Mouse (Mus musculus) CH12.LX (cell line): ENCODE results near the gene Tmem97. TPM values are rescaled to one million over a fixed set of nuclear protein-coding genes. Genes with fewer than 3 reads are reported as not detected.
A peak's percentile ranks its signal among the peaks of the same experiment; 100 is the strongest.

Source experiments
- DNase-seq: peaks from one replicate; pipeline ENCODE4 v3.0.0-alpha.2; 2013; ENCODE audit errors: extremely low read depth
- H3K27ac ChIP-seq: 2 replicates; pipeline ENCODE4 v1.5.1; 2012; ENCODE audit warnings: low read depth, mild to moderate bottlenecking, control low read depth, moderate library complexity; ENCODE audit not compliant: insufficient read depth
- H3K27me3 ChIP-seq: replicated peaks from 2 replicates; pipeline ENCODE3; 2012; ENCODE audit warnings: inconsistent platforms
- H3K36me3 ChIP-seq, 2 experiments: replicated peaks in 1 of 2; 2 replicates each; pipeline versions ENCODE3 to v1.6.1; 2012; ENCODE audit warnings: inconsistent platforms in 1 of 2, low read length in 1 of 2, mild to moderate bottlenecking in 1 of 2, mixed read lengths in 1 of 2, moderate library complexity in 1 of 2; ENCODE audit not compliant: control insufficient read depth in 1 of 2, insufficient read depth in 1 of 2
- H3K4me1 ChIP-seq, 2 experiments: 2 replicates each; pipeline ENCODE4 v1.6.1; 2012; ENCODE audit warnings: inconsistent platforms in 1 of 2, moderate library complexity in 1 of 2; ENCODE audit not compliant: insufficient read depth in 2 of 2, control insufficient read depth in 1 of 2
- H3K4me2 ChIP-seq: 2 replicates; pipeline ENCODE4 v1.6.1; 2012; ENCODE audit warnings: low read depth, mild to moderate bottlenecking, control low read depth; ENCODE audit not compliant: poor library complexity, insufficient read depth, severe bottlenecking
- H3K4me3 ChIP-seq, 3 experiments: fragments of 150-350 bp in 1 of 3; sonication (generic) in 1 of 3; replicated peaks in 1 of 3; 2 replicates each; pipeline versions ENCODE3 to v1.5.1; 2011 to 2012; ENCODE audit warnings: low read depth in 2 of 3, low read length in 2 of 3, mild to moderate bottlenecking in 2 of 3, moderate library complexity in 2 of 3, control low read depth in 1 of 3, improper control_type of control experiment in 1 of 3, inconsistent platforms in 1 of 3, mixed read lengths in 1 of 3; ENCODE audit not compliant: poor library complexity in 1 of 3
- H3K79me2 ChIP-seq: replicated peaks from 2 replicates; pipeline ENCODE4 v1.6.1; 2012; ENCODE audit warnings: mild to moderate bottlenecking, moderate library complexity; ENCODE audit not compliant: control insufficient read depth, poor library complexity, insufficient read depth, severe bottlenecking; ENCODE audit errors: extremely low read depth
- H3K9ac ChIP-seq: 2 replicates; pipeline ENCODE4 v1.6.1; 2012; ENCODE audit warnings: low read depth, mild to moderate bottlenecking, control low read depth, moderate library complexity; ENCODE audit not compliant: insufficient read depth
- H3K9me3 ChIP-seq: replicated peaks from 2 replicates; pipeline ENCODE3; 2012; ENCODE audit warnings: low read length, inconsistent platforms, mixed read lengths
- CHD1 ChIP-seq: IDR thresholded peaks from 2 replicates; pipeline ENCODE4 v1.6.1; 2012; ENCODE audit warnings: low read depth, low read length, improper control_type of control experiment, inconsistent platforms
- CTCF ChIP-seq, 2 experiments: IDR thresholded peaks in 1 of 2; conservative IDR thresholded peaks in 1 of 2; 2 replicates each; pipeline ENCODE4 v1.5.1; 2011 to 2012; ENCODE audit warnings: low read depth in 2 of 2, low read length in 2 of 2, improper control_type of control experiment in 1 of 2, inconsistent platforms in 1 of 2, mild to moderate bottlenecking in 1 of 2, moderate library complexity in 1 of 2
- ETS1 ChIP-seq: conservative IDR thresholded peaks from 2 replicates; pipeline ENCODE4 v1.6.1; 2012; ENCODE audit warnings: low read depth, mild to moderate bottlenecking, inconsistent platforms, low read length, improper control_type of control experiment, moderate library complexity
- JUND ChIP-seq: conservative IDR thresholded peaks from 2 replicates; pipeline ENCODE4 v1.6.1; 2011; ENCODE audit warnings: low read depth, low read length, improper control_type of control experiment
- MYC ChIP-seq: IDR thresholded peaks from 2 replicates; pipeline ENCODE4 v1.6.1; 2011; ENCODE audit warnings: low read depth, mild to moderate bottlenecking, improper control_type of control experiment, low read length
- RAD21 ChIP-seq: IDR thresholded peaks from 2 replicates; pipeline ENCODE4 v1.6.1; 2011; ENCODE audit warnings: low read depth, mild to moderate bottlenecking, low read length, improper control_type of control experiment, moderate library complexity
- SMC3 ChIP-seq: IDR thresholded peaks from 2 replicates; pipeline ENCODE4 v1.6.1; 2011; ENCODE audit warnings: low read depth, low read length, improper control_type of control experiment
- ZC3H11A ChIP-seq: IDR thresholded peaks from 2 replicates; pipeline ENCODE4 v1.6.1; 2012; ENCODE audit warnings: low read depth, mild to moderate bottlenecking, inconsistent platforms, low read length, improper control_type of control experiment
- ZMIZ1 ChIP-seq: IDR thresholded peaks from 2 replicates; pipeline ENCODE4 v1.6.1; 2012; ENCODE audit warnings: low read depth, mild to moderate bottlenecking, inconsistent platforms, low read length, improper control_type of control experiment
- ZNF384 ChIP-seq: IDR thresholded peaks from 2 replicates; pipeline ENCODE4 v1.6.1; 2012; ENCODE audit warnings: low read depth, low read length, improper control_type of control experiment, inconsistent platforms
- dilution Hi-C: fragments of 300-500 bp; cut with MboI; formaldehyde crosslinking; loops from 2 replicates; pipeline ENCODE4 v1.14.3; 2020; ENCODE audit warnings: low sequenced_read_pairs; ENCODE audit not compliant: extremely low pct_unique_long_range_greater_than_20kb, extremely low pct_ligation_motif_present
- in situ Hi-C: fragments of 300-500 bp; cut with MboI; formaldehyde crosslinking; loops from 3 replicates; pipeline ENCODE4 v1.14.3; 2019; ENCODE audit warnings: low sequenced_read_pairs, low pct_ligation_motif_present, low pct_unique_long_range_greater_than_20kb, mixed read lengths
- polyA plus RNA-seq: library from polyadenylated mRNA; unstranded; fragments of >175 nt; gene quantifications from 2 replicates; pipeline ENCODE4 v1.2.1, GENCODE M21; 2012; ENCODE audit warnings: low read depth; ENCODE audit not compliant: insufficient read length
- total RNA-seq, 2 experiments: library from RNA; depleted of rRNA; stranded (reverse); fragments of 300-350 nt in 1 of 2; fragments of >200 nt in 1 of 2; gene quantifications; 2 replicates each; pipeline ENCODE4 v1.2.3; 2012 to 2014

The Tmem97 gene
- total and polyA plus RNA-seq, 3 experiments, result 213 to 347 (median 268) TPM

- Histone ChIP-seq H3K27me3 (no peaks in the 10 kb centered on the region), H3K27ac (no peak overlapping the region), H3K4me1 (no peaks in the 10 kb centered on the region), H3K4me3 (no peak overlapping the region), H3K9ac (no peak overlapping the region), H3K9me3 (no peaks in the 10 kb centered on the region), H3K79me2 (no peaks in the 10 kb centered on the region), H3K4me2 (no peak overlapping the region), H3K36me3 (peaks cover 91 to 100% of the 10 kb centered on the region in 2 experiments)
- dilution Hi-C loops (no loop called here), in situ Hi-C loops (no loop called here)
- TF ChIP-seq SMC3, result peak; percentile 54
- TF ChIP-seq ZC3H11A, result no peak
- peak; percentile 29 to 68; a peak in 3 of 4 replicates for TF ChIP-seq CTCF (conservative IDR thresholded peaks at IDR 0.05 in 1 of 2, IDR thresholded peaks at IDR 0.05 in 1 of 2; ENCODE audit: low read depth in 2 of 2, low read length in 2 of 2)
- peak; percentile 56 for TF ChIP-seq RAD21
- no peak for TF ChIP-seq ZNF384
- 0 out of 2 replicates have a peak, but pooled peaks have one; percentile 24 for TF ChIP-seq MYC
- 0 out of 2 replicates have a peak, but pooled peaks have one; percentile 28 for TF ChIP-seq ZMIZ1
- peak; percentile 58 for DNase-seq
Observed at GRCm38 (mm10) chr11:78522481-78522997, 28.0 kb downstream of the Tmem97 start.

- no peaks in the 10 kb centered on the region for H3K4me1 ChIP-seq
- H3K9ac ChIP-seq, result no peak overlapping the region
- H3K4me2 ChIP-seq, result no peak overlapping the region
- no peak for TF ChIP-seq CHD1
- no peaks in the 10 kb centered on the region for H3K27me3 ChIP-seq
- in situ Hi-C loops, result no loop called here
- no peaks in the 10 kb centered on the region for H3K79me2 ChIP-seq
- H3K9me3 ChIP-seq, result no peaks in the 10 kb centered on the region
- no peak for DNase-seq
- no peak overlapping the region for H3K27ac ChIP-seq
- H3K36me3 ChIP-seq, result peaks cover 88 to 96% of the 10 kb centered on the region in 2 experiments
- H3K4me3 ChIP-seq, result no peak overlapping the region
- dilution Hi-C loops, result no loop called here
Observed at GRCm38 (mm10) chr11:78521880-78522279, 28.7 kb downstream of the Tmem97 start.

- H3K9ac ChIP-seq, result no peak overlapping the region
- no peak for DNase-seq
- TF ChIP-seq ZC3H11A (no peak), JUND (no peak), ETS1 (no peak)
- no peaks in the 10 kb centered on the region for H3K27me3 ChIP-seq
- H3K4me3 ChIP-seq, result no peak overlapping the region
- dilution Hi-C loops (no loop called here), in situ Hi-C loops (no loop called here)
- 0 out of 2 replicates have a peak, but pooled peaks cover under 1% of the 10 kb centered on the region for H3K79me2 ChIP-seq
- no peak overlapping the region for H3K27ac ChIP-seq
- H3K4me1 ChIP-seq, result peaks cover 0 to 12% of the 10 kb centered on the region in 2 experiments; a peak in 1 of 4 replicates
- no peaks in the 10 kb centered on the region for H3K9me3 ChIP-seq
- no peak overlapping the region for H3K4me2 ChIP-seq
- H3K36me3 ChIP-seq, result peaks cover 79 to 94% of the 10 kb centered on the region in 2 experiments
Observed at GRCm38 (mm10) chr11:78518931-78519330, 31.6 kb downstream of the Tmem97 start.
